Mouse (Mus musculus) cortical plate, adult 2 months (tissue): ENCODE results near the gene Apoa2. TPM values are rescaled to one million over a fixed set of nuclear protein-coding genes. Genes with fewer than 3 reads are reported as not detected.

Experiments used
- H3K27ac ChIP-seq: fragments of 200-500 bp; 2 replicates; pipeline ENCODE4 v1.5.1; 2012; ENCODE audit warnings: low read length, control low read depth, inconsistent platforms; ENCODE audit not compliant: insufficient read depth
- H3K4me1 ChIP-seq: fragments of 200-500 bp; 2 replicates; pipeline ENCODE4 v1.6.1; 2011; ENCODE audit warnings: low read length; ENCODE audit not compliant: control insufficient read depth, insufficient read depth
- H3K4me3 ChIP-seq: fragments of 200-500 bp; 2 replicates; pipeline ENCODE4 v1.5.1; 2011; ENCODE audit warnings: mild to moderate bottlenecking, low read length, control low read depth; ENCODE audit not compliant: insufficient read depth
- CTCF ChIP-seq: fragments of 200-500 bp; IDR thresholded peaks from 2 replicates; pipeline ENCODE4 v1.5.1; 2011; ENCODE audit warnings: mild to moderate bottlenecking, control low read depth, low read length; ENCODE audit not compliant: insufficient read depth; ENCODE audit errors: extremely low read depth
- POLR2A ChIP-seq: fragments of 200-500 bp; IDR thresholded peaks from 2 replicates; pipeline ENCODE4 v1.6.1; 2011; ENCODE audit warnings: mild to moderate bottlenecking, low read length, control low read depth; ENCODE audit not compliant: insufficient read depth; ENCODE audit errors: extremely low read depth
- polyA plus RNA-seq: library from polyadenylated mRNA; depleted of rRNA; stranded (reverse); fragments of >200 nt; gene quantifications from 2 replicates; pipeline ENCODE4 v1.2.3, GENCODE M21; 2012; rRNA removed

Apoa2 gene
- 2.8 and 3.0 TPM in 2 replicates for polyA plus RNA-seq

- TF ChIP-seq CTCF, result no peak
- TF ChIP-seq POLR2A, result no peak
Observed at GRCm38 (mm10) chr1:171224857-171225256, at the start of gene Apoa2. TSS of gene Apoa2 (plus strand) at chr1:171225054.

DNA sequence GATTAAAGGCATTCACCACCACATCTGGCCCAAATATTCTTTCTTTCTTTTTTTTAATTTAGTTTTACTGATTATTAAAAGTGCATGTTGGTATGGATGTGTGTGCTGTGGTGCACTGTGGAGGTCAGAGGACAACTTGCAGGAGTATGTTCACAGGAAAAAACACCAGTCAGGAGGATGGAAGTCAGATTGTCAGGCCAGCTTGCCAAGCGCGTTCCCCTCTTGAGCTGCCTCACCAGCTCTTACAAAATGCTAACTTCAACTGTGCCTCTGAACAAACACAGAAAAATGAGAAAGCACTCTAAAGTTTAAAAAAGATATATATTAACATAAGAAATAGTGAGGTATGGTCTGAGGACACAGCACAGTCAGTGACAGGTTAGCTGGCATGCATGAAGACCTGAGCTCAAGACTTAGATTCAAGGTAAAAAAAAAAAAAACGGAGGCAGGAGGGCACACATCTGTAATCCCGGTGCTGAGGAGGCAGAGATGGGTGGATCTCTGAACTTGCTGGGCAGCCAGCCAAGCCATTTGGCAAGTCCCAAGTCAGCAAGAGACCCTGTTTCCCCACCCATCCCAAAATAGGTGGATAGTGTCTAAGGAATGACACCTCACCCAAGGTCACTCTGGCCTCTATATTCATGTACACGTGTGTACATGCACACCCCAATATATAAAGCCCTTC lies 45.2 kb upstream of the Apoa2 start:
- Histone ChIP-seq H3K4me3 (no peak overlapping the region), H3K4me1 (no peaks in the 10 kb centered on the region), H3K27ac (no peak overlapping the region)
- TF ChIP-seq CTCF (no peak), POLR2A (no peak)

More at GRCm38 (mm10) chr1:171224857-171225256, at the start of gene Apoa2:
- Histone ChIP-seq H3K27ac (no peak within 1 kb of the TSS), H3K4me1 (no peaks in the 10 kb centered on the region), H3K4me3 (no peak within 1 kb of the TSS)

- no peak overlapping the region for H3K27ac ChIP-seq
- H3K4me1 ChIP-seq, result no peaks in the 10 kb centered on the region
- no peak for TF ChIP-seq POLR2A
- no peak for TF ChIP-seq CTCF
- no peak overlapping the region for H3K4me3 ChIP-seq
Observed at GRCm38 (mm10) chr1:171183025-171183424, 41.8 kb upstream of the Apoa2 start.

GRCm38 (mm10) chr1:171183620-171184019 lies 41.2 kb upstream of the Apoa2 start:
- Histone ChIP-seq H3K4me3 (no peak overlapping the region), H3K4me1 (no peaks in the 10 kb centered on the region), H3K27ac (0 out of 2 replicates have a peak overlapping the region, but pooled peaks have one; percentile 77)
- TF ChIP-seq POLR2A (no peak), CTCF (no peak)

DNA sequence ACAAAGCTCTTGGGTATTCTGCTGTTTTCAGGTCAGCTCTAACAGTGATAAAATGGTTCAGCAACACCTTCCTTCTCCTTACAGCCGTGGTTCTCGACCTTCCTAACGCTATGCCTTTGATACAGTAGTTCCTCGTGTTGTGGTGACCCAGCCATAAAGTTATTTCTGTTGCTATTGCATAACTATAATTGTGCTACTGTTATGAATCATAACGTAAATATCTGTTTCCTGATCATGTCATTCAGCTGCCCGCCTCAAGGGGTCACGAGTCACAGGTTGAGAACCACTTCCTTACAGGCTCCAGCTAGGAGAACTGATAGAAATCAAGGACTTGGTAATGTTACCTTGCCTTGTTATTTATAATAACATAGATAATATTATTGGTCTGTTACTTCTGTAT lies 40.5 kb upstream of the Apoa2 start:
- Histone ChIP-seq H3K4me3 (no peak overlapping the region), H3K27ac (peak overlapping the region; percentile 77; the same call in 1 of the 2 replicates), H3K4me1 (peaks cover 1% of the 10 kb centered on the region; the same call in 1 of the 2 replicates)
- TF ChIP-seq CTCF, result no peak
- TF ChIP-seq POLR2A, result no peak

DNA sequence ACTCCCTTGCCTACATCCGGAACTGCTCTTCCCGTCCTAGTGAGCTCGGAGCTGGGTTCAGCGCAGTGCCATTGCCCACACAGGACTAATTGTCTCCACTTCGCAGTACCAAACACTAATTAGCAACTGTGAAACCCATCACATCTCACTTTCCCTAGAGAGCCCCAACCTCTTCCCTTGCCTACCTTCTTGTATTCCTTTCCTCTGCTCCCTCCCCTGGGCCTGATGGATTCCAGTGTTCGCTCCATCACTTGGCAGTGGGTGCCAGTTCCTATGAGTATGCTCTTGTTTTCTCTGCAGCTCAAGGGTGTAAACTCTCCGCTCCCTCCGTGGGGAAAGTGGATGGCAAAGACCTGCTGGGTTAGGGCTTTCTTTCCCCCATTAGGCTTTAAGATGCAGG lies 39.2 kb upstream of the Apoa2 start:
- H3K4me3 ChIP-seq, result no peak overlapping the region
- H3K27ac ChIP-seq, result no peak overlapping the region
- TF ChIP-seq POLR2A (no peak), CTCF (no peak)
- H3K4me1 ChIP-seq, result peaks cover 3% of the 10 kb centered on the region; the same call in 1 of the 2 replicates

DNA sequence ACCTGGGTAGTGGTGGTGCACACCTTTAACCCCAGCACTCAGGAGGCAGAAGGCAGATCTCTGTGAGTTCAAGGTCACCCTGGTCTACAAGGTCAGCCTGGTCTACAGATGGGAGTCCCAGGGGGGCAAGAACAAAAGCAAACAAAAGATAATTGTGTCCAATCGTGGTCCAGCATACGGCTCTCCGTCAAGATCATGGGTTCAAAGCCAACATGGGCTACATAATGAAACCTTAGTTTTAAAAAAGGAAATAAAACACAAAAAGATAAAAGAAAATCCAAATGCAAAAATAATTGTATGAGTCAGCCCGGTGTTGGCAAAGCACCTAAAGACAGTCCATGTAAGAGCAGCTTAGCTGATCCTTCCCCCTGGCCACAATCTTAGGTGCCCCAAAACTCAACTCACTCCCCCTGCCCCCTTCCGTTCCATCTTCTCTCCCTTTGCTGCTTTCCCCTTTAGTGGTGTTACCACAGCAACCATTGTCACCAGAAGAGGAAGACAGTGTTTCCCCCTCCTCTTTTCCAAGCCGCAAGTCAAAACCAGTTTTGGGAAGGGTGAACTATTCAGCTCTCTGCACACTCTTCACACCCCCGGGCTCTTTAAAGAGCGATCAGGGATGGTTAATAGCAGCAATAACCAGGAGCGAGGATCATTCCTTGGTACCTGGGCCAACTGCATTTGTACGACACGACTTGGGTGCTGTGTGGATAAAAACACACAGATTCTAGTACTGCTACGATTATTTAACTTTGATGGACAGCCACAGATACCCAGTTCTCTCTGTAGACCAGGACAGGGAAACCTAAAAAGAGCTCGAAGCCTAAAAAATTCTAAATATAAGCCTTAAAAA lies 36.8 kb upstream of the Apoa2 start:
- TF ChIP-seq POLR2A (no peak), CTCF (no peak)
- Histone ChIP-seq H3K4me3 (no peak overlapping the region), H3K4me1 (peaks cover 3% of the 10 kb centered on the region; the same call in 1 of the 2 replicates), H3K27ac (no peak overlapping the region)

- Histone ChIP-seq H3K27ac (no peak overlapping the region), H3K4me1 (peaks cover 3% of the 10 kb centered on the region; the same call in 1 of the 2 replicates), H3K4me3 (no peak overlapping the region)
- TF ChIP-seq CTCF (no peak), POLR2A (no peak)
Observed at GRCm38 (mm10) chr1:171189046-171189445, 35.8 kb upstream of the Apoa2 start.

GRCm38 (mm10) chr1:171189476-171190114 lies 35.3 kb upstream of the Apoa2 start:
- Histone ChIP-seq H3K27ac (no peak overlapping the region), H3K4me1 (peaks cover 3% of the 10 kb centered on the region; the same call in 1 of the 2 replicates), H3K4me3 (no peak overlapping the region)
- TF ChIP-seq POLR2A, result no peak
- TF ChIP-seq CTCF, result no peak
